Mouse (Mus musculus): Measurements from ENCODE around the gene Sae1.
A peak's percentile ranks its signal among the peaks of the same experiment; 100 is the strongest.

- no peak for TF ChIP-seq CTCF (IDR thresholded peaks at IDR 0.05; ENCODE audit: borderline replicate concordance, extremely low read depth, insufficient read depth, insufficient read length)
- peak; percentile 21; the same call in 1 of the 2 replicates for TF ChIP-seq POLR2A (IDR thresholded peaks at IDR 0.05; ENCODE audit: borderline replicate concordance, extremely low read depth, insufficient read depth, insufficient read length, poor library complexity, severe bottlenecking)
Observed at GRCm38 (mm10) chr7:16399820-16400688, 12.4 kb upstream of the Sae1 start.

Measured in brain, embryonic 14.5 days (tissue).